Mouse (Mus musculus) spleen, adult 2 months (tissue): ENCODE measurements around the gene Plaur. TPM values are rescaled to one million over a fixed set of nuclear protein-coding genes. Genes with fewer than 3 reads are reported as not detected.

Experiments used
- DNase-seq, 2 experiments: peaks; one replicate each; pipeline versions ENCODE4 v3.0.0 to v3.0.0-alpha.2; 2012 to 2021; ENCODE audit warnings: low spot score in 2 of 2, low read depth in 1 of 2
- H3K27ac ChIP-seq: fragments of 200-500 bp; 2 replicates; pipeline ENCODE4 v1.5.1; 2012; ENCODE audit warnings: low read length, inconsistent platforms; ENCODE audit not compliant: insufficient read depth
- H3K27me3 ChIP-seq: fragments of 200-500 bp; 2 replicates; pipeline ENCODE4 v1.6.1; 2012; ENCODE audit warnings: mild to moderate bottlenecking, moderate library complexity, low read length, inconsistent platforms; ENCODE audit not compliant: control insufficient read depth, insufficient read depth
- H3K36me3 ChIP-seq: fragments of 200-500 bp; 2 replicates; pipeline ENCODE4 v1.6.1; 2012; ENCODE audit warnings: mild to moderate bottlenecking, low read length, inconsistent platforms; ENCODE audit not compliant: control insufficient read depth, insufficient read depth
- H3K4me1 ChIP-seq: fragments of 200-500 bp; 2 replicates; pipeline ENCODE4 v1.6.1; 2011; ENCODE audit warnings: inconsistent platforms; ENCODE audit not compliant: control insufficient read depth, insufficient read depth, insufficient read length
- H3K4me3 ChIP-seq: fragments of 200-500 bp; 2 replicates; pipeline ENCODE4 v1.5.1; 2011; ENCODE audit warnings: mild to moderate bottlenecking, inconsistent platforms; ENCODE audit not compliant: insufficient read depth, insufficient read length; ENCODE audit errors: extremely low read depth
- CTCF ChIP-seq: fragments of 200-500 bp; IDR thresholded peaks from 2 replicates; pipeline ENCODE4 v1.5.1; 2011; ENCODE audit warnings: mild to moderate bottlenecking, inconsistent platforms; ENCODE audit not compliant: insufficient read depth, insufficient read length, insufficient replicate concordance; ENCODE audit errors: extremely low read depth
- POLR2A ChIP-seq: fragments of 200-500 bp; IDR thresholded peaks from 2 replicates; pipeline ENCODE4 v1.6.1; 2011; ENCODE audit warnings: low read depth, low read length, inconsistent platforms
- WGBS: fragments of 180-500 bp; shearing (Covaris S2); methylation state at CpG from one replicate; pipeline ENCODE4 v1.1.7; 2018; 5-methylcytosine and 5-hydroxymethylcytosine counted together
- polyA plus RNA-seq: library from polyadenylated mRNA; depleted of rRNA; stranded (reverse); fragments of >200 nt; gene quantifications from 2 replicates; pipeline ENCODE4 v1.2.3, GENCODE M21; 2012

Gene Plaur
- polyA plus RNA-seq, 1 experiment = 58.6 TPM

GRCm38 (mm10) chr7:24469126-24469525, 6.8 kb downstream of the Plaur start:
- Histone ChIP-seq H3K27ac (no peak overlapping the region), H3K36me3 (peaks cover 37% of the 10 kb centered on the region), H3K4me1 (peaks cover 18% of the 10 kb centered on the region; the same call in 1 of the 2 replicates), H3K27me3 (no peaks in the 10 kb centered on the region), H3K4me3 (no peak overlapping the region)
- TF ChIP-seq CTCF = no peak
- TF ChIP-seq POLR2A = no peak
- 89% methylated on average over 3 of the region's 3 CpGs for WGBS
- no peak for DNase-seq

DNA sequence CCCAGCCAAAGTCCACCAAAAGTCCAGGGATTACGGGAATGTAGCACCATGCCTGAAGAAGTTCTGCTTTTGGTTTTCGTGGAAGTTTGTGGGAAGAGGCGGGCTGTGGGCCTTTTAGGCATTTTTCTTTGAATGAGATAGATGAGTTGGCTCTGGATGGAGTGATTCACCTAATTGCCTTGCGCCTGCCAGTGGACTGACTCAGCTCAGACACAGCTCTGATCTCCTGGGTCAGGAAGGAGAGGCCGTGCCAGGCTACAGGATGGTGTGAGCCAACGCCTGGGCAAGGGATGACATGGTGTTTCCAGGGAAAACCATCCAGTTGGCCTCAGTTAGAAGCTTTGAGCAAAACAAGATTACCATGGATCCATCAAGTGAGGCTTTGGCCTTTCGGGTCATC, 8.1 kb downstream of the Plaur start:
- Histone ChIP-seq H3K27me3 (no peaks in the 10 kb centered on the region), H3K36me3 (peaks cover 43% of the 10 kb centered on the region), H3K4me1 (peaks cover 16% of the 10 kb centered on the region; the same call in 1 of the 2 replicates), H3K27ac (no peak overlapping the region), H3K4me3 (no peak overlapping the region)
- WGBS = 93% methylated on average over 7 of the region's 7 CpGs
- no peak for DNase-seq
- TF ChIP-seq CTCF (no peak), POLR2A (no peak)

GRCm38 (mm10) chr7:24472442-24472841, 10.2 kb downstream of the Plaur start:
- no peak overlapping the region for H3K4me3 ChIP-seq
- TF ChIP-seq POLR2A (no peak), CTCF (no peak)
- H3K36me3 ChIP-seq = peaks cover 36% of the 10 kb centered on the region
- H3K27ac ChIP-seq = no peak overlapping the region
- WGBS = 84% methylated on average over 6 of the region's 6 CpGs
- peaks cover 5% of the 10 kb centered on the region; the same call in 1 of the 2 replicates for H3K4me1 ChIP-seq
- no peaks in the 10 kb centered on the region for H3K27me3 ChIP-seq
- no peak for DNase-seq

- Histone ChIP-seq H3K27me3 (no peaks in the 10 kb centered on the region), H3K4me3 (no peak overlapping the region), H3K27ac (no peak overlapping the region), H3K4me1 (peaks cover 5% of the 10 kb centered on the region; the same call in 1 of the 2 replicates), H3K36me3 (peaks cover 35% of the 10 kb centered on the region)
- WGBS = 92% methylated on average over 7 of the region's 7 CpGs
- TF ChIP-seq CTCF (peak; percentile 70; the same call in 1 of the 2 replicates), POLR2A (no peak)
- peak in 1 of 2 experiments; percentile 34 for DNase-seq
Observed at GRCm38 (mm10) chr7:24472937-24473336, 10.7 kb downstream of the Plaur start.

DNA sequence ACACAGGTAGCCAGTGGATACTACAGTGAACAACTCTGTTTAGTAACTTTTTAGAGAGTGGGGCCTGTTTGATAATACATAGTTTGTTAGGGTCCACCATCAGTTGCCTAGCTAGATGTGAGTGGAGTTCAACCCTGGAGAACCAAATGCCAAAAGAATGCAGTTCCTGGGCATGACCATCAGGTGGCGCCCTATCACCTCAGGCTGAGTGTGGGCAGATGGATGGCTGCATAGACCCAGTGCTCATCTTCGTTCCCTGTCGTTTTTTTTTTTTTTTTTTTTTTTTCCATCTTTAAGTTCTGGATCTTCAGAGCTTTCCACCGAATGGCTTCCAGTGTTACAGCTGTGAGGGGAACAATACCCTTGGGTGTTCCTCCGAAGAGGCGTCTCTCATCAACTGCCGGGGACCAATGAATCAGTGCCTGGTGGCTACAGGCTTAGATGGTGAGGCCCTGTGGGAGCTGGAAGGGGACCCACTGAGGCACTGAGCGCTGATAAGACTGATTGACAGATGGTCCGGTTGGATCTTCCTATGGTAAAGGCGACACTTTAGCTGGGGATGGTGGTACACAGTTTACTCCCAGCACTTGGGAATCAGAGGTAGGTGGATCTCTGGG, 11.7 kb downstream of the Plaur start:
- Histone ChIP-seq H3K4me3 (no peak overlapping the region), H3K27me3 (no peaks in the 10 kb centered on the region), H3K36me3 (peaks cover 29% of the 10 kb centered on the region), H3K4me1 (peaks cover 2% of the 10 kb centered on the region; the same call in 1 of the 2 replicates), H3K27ac (no peak overlapping the region)
- 60% methylated on average over 10 of the region's 10 CpGs for WGBS
- TF ChIP-seq POLR2A (no peak), CTCF (peak; percentile 90; the same call in 1 of the 2 replicates)
- DNase-seq = peak in 1 of 2 experiments; percentile 66

DNA sequence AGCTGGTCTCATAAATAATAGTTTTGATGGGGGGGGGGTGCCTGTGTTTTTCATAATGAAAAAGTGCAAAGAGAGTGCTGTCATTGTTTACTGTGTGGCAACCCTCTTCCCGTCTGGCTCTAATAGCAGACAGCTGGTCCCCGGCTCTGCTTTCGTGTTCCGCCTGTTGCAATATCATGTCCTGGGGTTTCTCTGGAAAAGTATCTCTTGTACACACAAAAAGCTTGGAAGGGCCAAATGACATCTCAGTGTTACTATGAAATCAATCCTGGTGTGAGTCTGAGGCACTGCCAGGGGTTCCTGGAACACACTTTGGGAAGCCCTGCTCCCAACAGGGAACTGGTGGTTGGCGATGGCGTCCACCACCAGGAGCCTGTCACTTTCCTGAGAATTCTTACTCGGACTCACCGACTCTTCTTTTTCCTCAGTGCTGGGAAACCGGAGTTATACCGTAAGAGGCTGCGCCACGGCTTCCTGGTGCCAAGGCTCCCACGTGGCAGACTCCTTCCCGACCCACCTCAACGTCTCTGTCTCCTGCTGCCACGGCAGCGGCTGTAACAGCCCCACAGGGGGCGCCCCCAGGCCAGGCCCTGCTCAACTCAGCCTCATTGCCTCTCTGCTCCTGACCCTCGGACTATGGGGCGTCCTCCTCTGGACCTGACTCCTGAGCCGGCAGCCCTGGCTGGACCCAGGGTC, 12.7 kb downstream of the Plaur start:
- no peak overlapping the region for H3K27ac ChIP-seq
- peaks cover 2% of the 10 kb centered on the region; the same call in 1 of the 2 replicates for H3K4me1 ChIP-seq
- no peaks in the 10 kb centered on the region for H3K27me3 ChIP-seq
- WGBS = 87% methylated on average over 21 of the region's 21 CpGs
- no peak overlapping the region for H3K4me3 ChIP-seq
- TF ChIP-seq POLR2A (no peak), CTCF (no peak)
- peaks cover 27% of the 10 kb centered on the region for H3K36me3 ChIP-seq
- no peak for DNase-seq
